Mouse (Mus musculus) thymus, adult 2 months (tissue): ENCODE measurements around the gene Nlrp3.

Experiments
- CTCF ChIP-seq: fragments of 200-500 bp; IDR thresholded peaks from 2 replicates; pipeline ENCODE4 v1.5.1; 2012; ENCODE audit warnings: mild to moderate bottlenecking, control low read depth, low read length, moderate library complexity, borderline replicate concordance; ENCODE audit not compliant: control insufficient read depth, poor library complexity, insufficient read depth; ENCODE audit errors: extremely low read depth
- POLR2A ChIP-seq: fragments of 200-500 bp; IDR thresholded peaks from 2 replicates; pipeline ENCODE4 v1.6.1; 2012; ENCODE audit warnings: mild to moderate bottlenecking, low read length, control low read depth, moderate library complexity; ENCODE audit not compliant: control insufficient read depth, poor library complexity, insufficient read depth; ENCODE audit errors: extremely low read depth

- TF ChIP-seq POLR2A (no peak), CTCF (no peak)
These were observed 27.9 kb downstream of the Nlrp3 start for GRCm38 (mm10) chr11:59569306-59569705.
